Mouse (Mus musculus): ENCODE data around the gene Nr1d1. TPM values are rescaled to one million over a fixed set of nuclear protein-coding genes. Genes with fewer than 3 reads are reported as not detected.

The Nr1d1 gene
- polyA plus RNA-seq, 1 experiment from 2014 or later = 3.9 TPM

DNA sequence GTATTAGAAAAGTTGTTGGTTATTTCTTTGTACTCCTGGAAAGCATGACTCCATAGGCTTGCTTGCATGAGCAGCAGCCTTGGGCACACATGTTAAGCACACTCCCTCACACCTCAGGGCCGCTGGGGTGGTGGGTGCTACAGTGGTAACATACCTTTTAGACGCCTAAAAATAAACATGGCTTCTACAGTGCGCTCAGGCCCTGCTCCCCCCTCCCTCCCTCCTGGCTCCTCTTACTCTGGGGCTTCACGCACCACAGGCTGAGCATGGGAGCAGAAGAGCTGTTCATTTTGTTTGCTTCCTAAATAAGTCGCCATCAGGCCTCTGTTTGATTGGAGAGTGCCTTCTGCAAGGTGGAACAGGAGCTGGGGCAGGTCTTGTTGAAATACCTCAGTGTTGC lies 22.2 kb upstream of the Nr1d1 start:
- H3K36me3 ChIP-seq (ENCODE audit: control insufficient read depth, insufficient read depth, low read length) = peaks cover 30% of the 10 kb centered on the region

DNA sequence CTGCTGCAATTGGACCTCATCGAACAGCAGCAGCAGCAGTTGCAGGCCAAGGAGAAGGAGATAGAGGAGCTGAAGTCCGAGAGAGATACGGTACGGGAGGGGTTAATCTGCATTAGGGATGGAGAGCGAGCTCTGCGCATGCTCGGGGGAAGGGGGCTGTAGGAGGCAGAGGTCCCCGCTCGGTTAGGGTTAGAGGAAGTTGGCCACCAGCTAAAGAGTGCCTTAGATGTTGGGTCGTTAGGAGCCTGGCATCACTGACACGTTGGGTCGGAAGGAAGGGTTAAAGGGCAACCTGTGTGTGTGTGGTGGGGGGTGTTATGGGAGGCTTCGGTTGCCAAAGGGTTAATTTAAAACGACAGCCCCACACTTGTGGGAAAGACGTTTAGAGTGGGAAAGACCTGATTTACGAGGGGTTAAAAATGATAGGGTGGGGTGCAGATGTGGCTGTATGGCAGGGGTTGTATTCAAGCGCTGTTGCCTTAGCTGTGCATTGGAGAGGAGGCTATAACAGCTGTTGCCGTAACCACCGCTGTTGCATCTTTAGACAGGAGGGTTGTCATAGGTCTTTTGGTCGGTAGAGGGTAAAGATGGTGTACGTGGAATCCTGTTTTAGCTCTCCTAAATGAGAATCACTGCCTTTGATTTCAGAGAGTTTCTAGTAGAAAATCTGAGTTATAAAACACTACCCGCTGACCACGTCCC lies 21.5 kb upstream of the Nr1d1 start:
- peaks cover 25% of the 10 kb centered on the region for H3K36me3 ChIP-seq (ENCODE audit: control insufficient read depth, insufficient read depth, low read length)
- H3K27me3 ChIP-seq (ENCODE audit: control insufficient read depth, insufficient read depth, low read length) = no peaks in the 10 kb centered on the region
- no peaks in the 10 kb centered on the region for H3K9me3 ChIP-seq (ENCODE audit: control insufficient read depth, low read length)
- H3K4me1 ChIP-seq (ENCODE audit: control insufficient read depth, insufficient read depth, low read length) = peaks cover 19% of the 10 kb centered on the region
- peak overlapping the region; percentile 99 for H3K27ac ChIP-seq (ENCODE audit: low read depth, low read length)
- peak overlapping the region; percentile 100 for H3K9ac ChIP-seq (replicated peaks; ENCODE audit: low read depth, low read length)
- H3K4me3 ChIP-seq (ENCODE audit: low read depth, low read length) = peak overlapping the region; percentile 100
- 4% methylated on average over 23 of the region's 23 CpGs for WGBS
- H3K4me2 ChIP-seq (ENCODE audit: low read depth, low read length) = peak overlapping the region; percentile 94
- ATAC-seq (ENCODE audit: low read depth) = peak; percentile 53

More for the DNA sequence above, 22.2 kb upstream of the Nr1d1 start:
- H3K9me3 ChIP-seq (ENCODE audit: control insufficient read depth, low read length) = no peaks in the 10 kb centered on the region
- peaks cover 19% of the 10 kb centered on the region for H3K4me1 ChIP-seq (ENCODE audit: control insufficient read depth, insufficient read depth, low read length)
- WGBS = 14% methylated on average over 5 of the region's 5 CpGs
- H3K27ac ChIP-seq (ENCODE audit: low read depth, low read length) = peak overlapping the region; percentile 99
- H3K27me3 ChIP-seq (ENCODE audit: control insufficient read depth, insufficient read depth, low read length) = no peaks in the 10 kb centered on the region
- ATAC-seq (ENCODE audit: low read depth) = no peak
- H3K4me3 ChIP-seq (ENCODE audit: low read depth, low read length) = peak overlapping the region; percentile 100
- peak overlapping the region; percentile 100 for H3K9ac ChIP-seq (replicated peaks; ENCODE audit: low read depth, low read length)
- H3K4me2 ChIP-seq (ENCODE audit: low read depth, low read length) = peak overlapping the region; percentile 94

DNA sequence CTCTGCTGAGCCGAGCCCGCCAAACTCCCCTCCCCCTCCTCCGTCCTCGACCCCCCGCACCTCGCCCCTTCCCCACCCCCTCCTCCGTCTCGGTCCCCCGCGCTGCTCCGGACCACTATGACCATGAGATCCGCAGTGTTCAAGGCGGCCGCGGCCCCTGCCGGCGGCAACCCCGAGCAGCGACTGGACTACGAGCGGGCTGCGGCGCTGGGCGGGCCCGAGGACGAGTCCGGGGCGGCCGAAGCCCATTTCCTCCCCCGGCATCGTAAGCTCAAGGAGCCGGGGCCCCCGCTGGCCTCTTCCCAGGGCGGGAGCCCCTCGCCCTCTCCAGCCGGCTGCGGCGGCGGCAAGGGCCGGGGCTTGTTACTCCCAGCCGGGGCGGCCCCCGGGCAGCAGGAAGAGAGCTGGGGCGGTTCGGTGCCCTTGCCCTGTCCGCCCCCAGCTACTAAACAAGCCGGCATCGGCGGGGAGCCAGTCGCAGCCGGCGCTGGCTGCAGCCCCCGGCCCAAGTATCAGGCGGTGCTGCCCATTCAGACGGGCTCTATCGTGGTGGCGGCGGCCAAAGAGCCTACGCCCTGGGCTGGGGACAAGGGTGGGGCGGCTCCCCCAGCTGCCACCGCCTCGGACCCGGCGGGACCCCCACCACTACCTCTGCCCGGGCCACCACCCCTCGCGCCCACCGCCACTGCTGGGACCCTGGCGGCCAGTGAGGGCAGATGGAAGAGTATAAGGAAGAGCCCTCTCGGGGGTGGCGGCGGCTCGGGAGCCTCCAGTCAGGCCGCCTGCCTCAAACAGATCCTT lies 20.8 kb upstream of the Nr1d1 start:
- Histone ChIP-seq H3K4me1 (ENCODE audit: control insufficient read depth, insufficient read depth, low read length) (peaks cover 19% of the 10 kb centered on the region), H3K9me3 (ENCODE audit: control insufficient read depth, low read length) (no peaks in the 10 kb centered on the region), H3K36me3 (ENCODE audit: control insufficient read depth, insufficient read depth, low read length) (peaks cover 17% of the 10 kb centered on the region), H3K4me3 (ENCODE audit: low read depth, low read length) (peak overlapping the region; percentile 100), H3K27me3 (ENCODE audit: control insufficient read depth, insufficient read depth, low read length) (no peaks in the 10 kb centered on the region), H3K27ac (ENCODE audit: low read depth, low read length) (peak overlapping the region; percentile 99), H3K4me2 (ENCODE audit: low read depth, low read length) (peak overlapping the region; percentile 94), H3K9ac (replicated peaks; ENCODE audit: low read depth, low read length) (peak overlapping the region; percentile 100)
- under 1% methylated on average over 51 of the region's 74 CpGs for WGBS
- peak; percentile 44 for ATAC-seq (ENCODE audit: low read depth)

- no peaks in the 10 kb centered on the region for H3K9me3 ChIP-seq (ENCODE audit: control insufficient read depth, low read length)
- peak within 1 kb of the TSS; percentile 100 for H3K4me3 ChIP-seq (ENCODE audit: low read depth, low read length)
- peaks cover 11% of the 10 kb centered on the region for H3K36me3 ChIP-seq (ENCODE audit: control insufficient read depth, insufficient read depth, low read length)
- peak within 1 kb of the TSS; percentile 100 for H3K9ac ChIP-seq (replicated peaks; ENCODE audit: low read depth, low read length)
- no peaks in the 10 kb centered on the region for H3K27me3 ChIP-seq (ENCODE audit: control insufficient read depth, insufficient read depth, low read length)
- peak within 1 kb of the TSS; percentile 94 for H3K4me2 ChIP-seq (ENCODE audit: low read depth, low read length)
- H3K4me1 ChIP-seq (ENCODE audit: control insufficient read depth, insufficient read depth, low read length) = peaks cover 19% of the 10 kb centered on the region
- peak; percentile 63 for ATAC-seq (ENCODE audit: low read depth)
- peak within 1 kb of the TSS; percentile 99 for H3K27ac ChIP-seq (ENCODE audit: low read depth, low read length)
- 2% methylated on average over 29 of the region's 89 CpGs for WGBS
Measured at GRCm38 (mm10) chr11:98795015-98795713, 20.0 kb upstream of the Nr1d1 start, which contains the start of gene Msl1. Gene Msl1, plus strand, starts transcription at chr11:98795516.

DNA sequence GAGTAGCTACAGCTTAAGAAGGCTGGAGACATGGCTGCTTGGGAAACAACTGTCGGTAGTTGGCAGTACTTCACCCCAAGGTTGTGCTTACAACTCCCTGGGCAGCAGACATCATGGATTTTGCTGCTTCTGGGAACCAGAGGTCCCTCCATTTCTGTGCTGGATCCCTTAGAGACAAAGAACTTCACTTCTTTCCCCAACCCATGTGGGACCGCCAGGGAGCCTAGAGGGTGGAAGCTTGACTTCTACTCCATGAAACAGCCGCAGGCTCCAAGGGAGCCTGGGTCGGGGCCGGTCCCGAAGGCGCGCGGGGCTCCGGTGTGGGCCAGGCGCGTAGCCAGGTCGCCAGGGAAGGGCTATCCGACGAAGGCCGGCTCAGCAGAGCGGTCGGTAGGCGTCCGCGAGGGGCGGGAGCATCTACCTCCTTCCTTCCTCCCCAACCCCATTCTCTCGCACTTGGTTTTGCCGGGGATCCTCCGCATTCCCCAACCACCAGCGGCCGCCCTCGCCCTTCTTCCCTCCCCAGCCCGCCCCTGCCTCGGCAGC lies 19.4 kb upstream of the Nr1d1 start:
- H3K36me3 ChIP-seq (ENCODE audit: control insufficient read depth, insufficient read depth, low read length) = peaks cover 5% of the 10 kb centered on the region; the same call in 1 of the 2 replicates
- H3K4me1 ChIP-seq (ENCODE audit: control insufficient read depth, insufficient read depth, low read length) = peaks cover 19% of the 10 kb centered on the region
- under 1% methylated on average over 27 of the region's 30 CpGs for WGBS
- H3K27ac ChIP-seq (ENCODE audit: low read depth, low read length) = peak overlapping the region; percentile 99
- no peaks in the 10 kb centered on the region for H3K27me3 ChIP-seq (ENCODE audit: control insufficient read depth, insufficient read depth, low read length)
- ATAC-seq (ENCODE audit: low read depth) = peak; percentile 58
- peak overlapping the region; percentile 94 for H3K4me2 ChIP-seq (ENCODE audit: low read depth, low read length)
- peak overlapping the region; percentile 100 for H3K4me3 ChIP-seq (ENCODE audit: low read depth, low read length)
- no peaks in the 10 kb centered on the region for H3K9me3 ChIP-seq (ENCODE audit: control insufficient read depth, low read length)
- peak overlapping the region; percentile 100 for H3K9ac ChIP-seq (replicated peaks; ENCODE audit: low read depth, low read length)

GRCm38 (mm10) chr11:98792081-98792480 lies 16.9 kb upstream of the Nr1d1 start:
- H3K4me2 ChIP-seq (ENCODE audit: low read depth, low read length) = no peak overlapping the region
- H3K4me1 ChIP-seq (ENCODE audit: control insufficient read depth, insufficient read depth, low read length) = peaks cover 9% of the 10 kb centered on the region
- no peaks in the 10 kb centered on the region for H3K36me3 ChIP-seq (ENCODE audit: control insufficient read depth, insufficient read depth, low read length)
- H3K9me3 ChIP-seq (ENCODE audit: control insufficient read depth, low read length) = no peaks in the 10 kb centered on the region
- H3K27ac ChIP-seq (ENCODE audit: low read depth, low read length) = no peak overlapping the region
- H3K27me3 ChIP-seq (ENCODE audit: control insufficient read depth, insufficient read depth, low read length) = no peaks in the 10 kb centered on the region
- no peak for ATAC-seq (ENCODE audit: low read depth)
- H3K9ac ChIP-seq (replicated peaks; ENCODE audit: low read depth, low read length) = no peak overlapping the region
- H3K4me3 ChIP-seq (ENCODE audit: low read depth, low read length) = no peak overlapping the region
- WGBS = 14% methylated on average over 4 of the region's 4 CpGs

GRCm38 (mm10) chr11:98791448-98791847 lies 16.3 kb upstream of the Nr1d1 start:
- no peak overlapping the region for H3K4me3 ChIP-seq (ENCODE audit: low read depth, low read length)
- WGBS = 93% methylated on average over 1 of the region's 1 CpGs
- H3K27ac ChIP-seq (ENCODE audit: low read depth, low read length) = no peak overlapping the region
- H3K9me3 ChIP-seq (ENCODE audit: control insufficient read depth, low read length) = no peaks in the 10 kb centered on the region
- peaks cover 12% of the 10 kb centered on the region for H3K4me1 ChIP-seq (ENCODE audit: control insufficient read depth, insufficient read depth, low read length)
- H3K27me3 ChIP-seq (ENCODE audit: control insufficient read depth, insufficient read depth, low read length) = no peaks in the 10 kb centered on the region
- no peak overlapping the region for H3K9ac ChIP-seq (replicated peaks; ENCODE audit: low read depth, low read length)
- no peak overlapping the region for H3K4me2 ChIP-seq (ENCODE audit: low read depth, low read length)
- H3K36me3 ChIP-seq (ENCODE audit: control insufficient read depth, insufficient read depth, low read length) = no peaks in the 10 kb centered on the region
- no peak for ATAC-seq (ENCODE audit: low read depth)

DNA sequence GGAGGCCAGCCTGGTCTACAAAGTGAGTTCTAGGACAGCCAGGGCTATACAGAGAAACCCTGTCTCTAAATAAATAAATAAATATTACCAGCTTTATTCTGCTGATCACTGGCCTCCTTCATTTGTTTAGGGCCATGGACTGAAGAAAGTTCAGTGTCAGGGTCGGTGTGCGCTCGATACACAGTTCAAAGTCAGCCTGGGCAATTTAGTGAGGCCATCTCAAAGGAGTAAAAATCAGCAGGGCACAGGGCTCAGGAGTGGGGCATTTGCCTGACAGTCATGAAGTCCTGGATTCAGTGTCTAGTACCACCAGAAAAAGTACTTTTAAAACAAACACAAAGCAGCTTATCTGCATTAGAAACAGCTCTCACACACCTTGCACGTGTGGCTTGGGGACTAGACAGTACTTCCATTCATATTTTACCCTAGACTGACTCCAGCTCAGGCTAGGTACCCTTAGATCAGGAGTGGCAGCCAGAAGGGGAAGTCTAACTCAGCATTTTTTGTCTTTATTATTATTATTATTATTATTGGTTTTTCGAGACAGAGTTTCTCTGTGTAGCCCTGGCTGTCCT lies 15.6 kb upstream of the Nr1d1 start:
- Histone ChIP-seq H3K9ac (replicated peaks; ENCODE audit: low read depth, low read length) (no peak overlapping the region), H3K9me3 (ENCODE audit: control insufficient read depth, low read length) (no peaks in the 10 kb centered on the region), H3K4me2 (ENCODE audit: low read depth, low read length) (no peak overlapping the region), H3K4me1 (ENCODE audit: control insufficient read depth, insufficient read depth, low read length) (peaks cover 12% of the 10 kb centered on the region), H3K27me3 (ENCODE audit: control insufficient read depth, insufficient read depth, low read length) (no peaks in the 10 kb centered on the region), H3K27ac (ENCODE audit: low read depth, low read length) (no peak overlapping the region), H3K36me3 (ENCODE audit: control insufficient read depth, insufficient read depth, low read length) (no peaks in the 10 kb centered on the region), H3K4me3 (ENCODE audit: low read depth, low read length) (no peak overlapping the region)
- ATAC-seq (ENCODE audit: low read depth) = no peak
- WGBS = 83% methylated on average over 5 of the region's 5 CpGs
